Mouse (Mus musculus) NIH3T3 (cell line): ENCODE measurements around the gene Aifm2.

Source experiments
- DNase-seq: peaks from one replicate; pipeline ENCODE4 v3.0.0-alpha.2; 2012; ENCODE audit warnings: low read depth

Aifm2 gene

GRCm38 (mm10) chr10:61715996-61716864, 1.2 kb downstream of the Aifm2 start:
- DNase-seq, result no peak

GRCm38 (mm10) chr10:61717406-61718296, 2.6 kb downstream of the Aifm2 start:
- peak; percentile 40 for DNase-seq

- no peak for DNase-seq
Observed at GRCm38 (mm10) chr10:61720331-61720730, 5.3 kb downstream of the Aifm2 start.

- DNase-seq, result peak; percentile 64
Observed at GRCm38 (mm10) chr10:61722215-61722614, 7.2 kb downstream of the Aifm2 start.

- DNase-seq, result peak; percentile 40
Observed at GRCm38 (mm10) chr10:61723271-61723670, 8.2 kb downstream of the Aifm2 start.

GRCm38 (mm10) chr10:61729181-61729580, 14.1 kb downstream of the Aifm2 start:
- DNase-seq, result no peak

- DNase-seq, result no peak
Observed at GRCm38 (mm10) chr10:61730171-61730570, 15.1 kb downstream of the Aifm2 start.

GRCm38 (mm10) chr10:61734377-61734776, 19.3 kb downstream of the Aifm2 start:
- peak; percentile 82 for DNase-seq

GRCm38 (mm10) chr10:61736671-61737078, 21.6 kb downstream of the Aifm2 start:
- no peak for DNase-seq

- no peak for DNase-seq
Observed at GRCm38 (mm10) chr10:61737537-61737936, 22.5 kb downstream of the Aifm2 start.

GRCm38 (mm10) chr10:61738126-61738525, 23.1 kb downstream of the Aifm2 start:
- DNase-seq, result no peak

GRCm38 (mm10) chr10:61741306-61741705, 26.2 kb downstream of the Aifm2 start:
- no peak for DNase-seq

- peak; percentile 41 for DNase-seq
Observed at GRCm38 (mm10) chr10:61741873-61742272, 26.8 kb downstream of the Aifm2 start.

- DNase-seq, result no peak
Observed at GRCm38 (mm10) chr10:61742336-61742735, 27.3 kb downstream of the Aifm2 start.

- peak; percentile 65 for DNase-seq
Observed at GRCm38 (mm10) chr10:61745133-61745532, 30.1 kb downstream of the Aifm2 start.

- no peak for DNase-seq
Observed at GRCm38 (mm10) chr10:61747302-61747701, 32.2 kb downstream of the Aifm2 start.

- DNase-seq, result no peak
Observed at GRCm38 (mm10) chr10:61750014-61750413, 35.0 kb downstream of the Aifm2 start.

GRCm38 (mm10) chr10:61751534-61752219, 36.6 kb downstream of the Aifm2 start:
- DNase-seq, result peak; percentile 74

GRCm38 (mm10) chr10:61753071-61753470, 38.0 kb downstream of the Aifm2 start:
- DNase-seq, result no peak

- peak; percentile 87 for DNase-seq
Observed at GRCm38 (mm10) chr10:61757022-61757421, 42.0 kb downstream of the Aifm2 start.

- DNase-seq, result no peak
Observed at GRCm38 (mm10) chr10:61758904-61759303, 43.8 kb downstream of the Aifm2 start.

- DNase-seq, result peak; percentile 95
Observed at GRCm38 (mm10) chr10:61759869-61760268, 44.8 kb downstream of the Aifm2 start.
